Mouse (Mus musculus): ENCODE results near the gene Kcnc3. TPM values are rescaled to one million over a fixed set of nuclear protein-coding genes. Genes with fewer than 3 reads are reported as not detected.
A peak's percentile ranks its signal among the peaks of the same experiment; 100 is the strongest.

Kcnc3 gene
- total and polyA plus RNA-seq, 2 experiments from 2014 or later, result 8.0 to 37.0 TPM

DNA sequence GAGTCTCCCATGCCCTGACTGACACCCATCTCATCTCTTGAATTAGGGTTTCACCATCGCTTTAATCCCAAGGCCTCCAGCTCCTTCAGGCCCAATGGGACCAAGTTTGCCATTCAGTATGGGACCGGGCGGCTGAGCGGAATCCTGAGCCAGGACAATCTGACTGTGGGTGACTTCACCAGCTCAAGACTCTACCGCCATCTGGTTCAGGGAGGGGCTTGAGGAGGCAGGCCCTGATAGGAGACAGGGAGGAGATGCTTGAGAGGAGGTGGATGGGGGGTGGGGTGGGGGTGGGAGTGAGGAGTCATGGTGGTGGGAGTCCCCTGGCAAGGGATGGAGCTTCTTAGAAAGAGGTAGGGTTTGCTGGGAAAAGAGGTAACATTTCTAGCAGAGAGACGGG, 8.8 kb upstream of the Kcnc3 start:
- TF ChIP-seq CTCF (IDR thresholded peaks at IDR 0.05; ENCODE audit: low read depth), result no peak

DNA sequence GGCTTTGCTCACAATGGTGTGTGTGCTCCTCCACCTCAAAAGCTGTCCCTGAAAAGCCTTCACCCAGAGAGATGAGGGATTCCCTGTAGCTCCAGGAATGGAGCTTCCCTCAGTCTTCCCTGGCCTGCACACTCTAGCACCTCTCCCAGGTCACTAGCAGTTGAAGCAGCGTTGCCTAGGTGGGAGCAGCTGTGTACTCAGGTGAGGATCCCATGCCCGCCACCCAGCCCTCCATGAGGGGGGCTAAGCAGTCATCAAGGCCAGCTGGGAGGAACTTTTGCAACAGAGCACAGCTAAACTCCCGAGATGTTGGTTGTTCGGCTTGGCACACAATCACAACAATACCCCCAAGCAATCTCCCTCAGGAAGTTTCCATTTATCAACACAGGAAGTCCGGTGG, 7.8 kb upstream of the Kcnc3 start:
- Histone ChIP-seq H3K36me3 (ENCODE audit: insufficient read depth, low read length) (no peaks in the 10 kb centered on the region), H3K27me3 (ENCODE audit: insufficient read depth, low read length) (no peaks in the 10 kb centered on the region), H3K27ac (no peak overlapping the region), H3K4me2 (ENCODE audit: low read depth, low read length) (no peak overlapping the region), H3K4me1 (ENCODE audit: insufficient read depth, low read length) (peaks cover 6% of the 10 kb centered on the region), H3K9ac (replicated peaks; ENCODE audit: low read length) (no peak overlapping the region), H3K4me3 (ENCODE audit: low read length) (no peak overlapping the region), H3K9me3 (ENCODE audit: low read length) (no peaks in the 10 kb centered on the region)
- no peak for TF ChIP-seq CTCF (IDR thresholded peaks at IDR 0.05; ENCODE audit: low read depth)
- ATAC-seq, result no peak
- 86% methylated on average over 5 of the region's 5 CpGs for WGBS
- DNase-seq (ENCODE audit: low spot score), result no peak

More for the DNA sequence above, 8.8 kb upstream of the Kcnc3 start:
- H3K9me3 ChIP-seq (ENCODE audit: low read length), result no peaks in the 10 kb centered on the region
- no peak overlapping the region for H3K27ac ChIP-seq
- H3K9ac ChIP-seq (replicated peaks; ENCODE audit: low read length), result no peak overlapping the region
- DNase-seq (ENCODE audit: low spot score) (no peak), ATAC-seq (no peak)
- H3K36me3 ChIP-seq (ENCODE audit: insufficient read depth, low read length), result no peaks in the 10 kb centered on the region
- no peaks in the 10 kb centered on the region for H3K27me3 ChIP-seq (ENCODE audit: insufficient read depth, low read length)
- no peak overlapping the region for H3K4me3 ChIP-seq (ENCODE audit: low read length)
- no peak overlapping the region for H3K4me2 ChIP-seq (ENCODE audit: low read depth, low read length)
- WGBS, result 84% methylated on average over 6 of the region's 6 CpGs
- H3K4me1 ChIP-seq (ENCODE audit: insufficient read depth, low read length), result no peaks in the 10 kb centered on the region; the same call in 1 of the 2 replicates

- H3K9ac ChIP-seq (replicated peaks; ENCODE audit: low read length), result no peak overlapping the region
- TF ChIP-seq CTCF (IDR thresholded peaks at IDR 0.05; ENCODE audit: low read depth), result no peak
- H3K4me1 ChIP-seq (ENCODE audit: insufficient read depth, low read length), result peaks cover 11% of the 10 kb centered on the region
- DNase-seq (ENCODE audit: low spot score) (no peak), ATAC-seq (no peak)
- no peak overlapping the region for H3K4me2 ChIP-seq (ENCODE audit: low read depth, low read length)
- no peaks in the 10 kb centered on the region for H3K36me3 ChIP-seq (ENCODE audit: insufficient read depth, low read length)
- H3K4me3 ChIP-seq (ENCODE audit: low read length), result no peak overlapping the region
- H3K27ac ChIP-seq, result no peak overlapping the region
- 89% methylated on average over 1 of the region's 1 CpGs for WGBS
- H3K27me3 ChIP-seq (ENCODE audit: insufficient read depth, low read length), result no peaks in the 10 kb centered on the region
- no peaks in the 10 kb centered on the region for H3K9me3 ChIP-seq (ENCODE audit: low read length)
These were observed 7.3 kb upstream of the Kcnc3 start for GRCm38 (mm10) chr7:44583146-44583545.

DNA sequence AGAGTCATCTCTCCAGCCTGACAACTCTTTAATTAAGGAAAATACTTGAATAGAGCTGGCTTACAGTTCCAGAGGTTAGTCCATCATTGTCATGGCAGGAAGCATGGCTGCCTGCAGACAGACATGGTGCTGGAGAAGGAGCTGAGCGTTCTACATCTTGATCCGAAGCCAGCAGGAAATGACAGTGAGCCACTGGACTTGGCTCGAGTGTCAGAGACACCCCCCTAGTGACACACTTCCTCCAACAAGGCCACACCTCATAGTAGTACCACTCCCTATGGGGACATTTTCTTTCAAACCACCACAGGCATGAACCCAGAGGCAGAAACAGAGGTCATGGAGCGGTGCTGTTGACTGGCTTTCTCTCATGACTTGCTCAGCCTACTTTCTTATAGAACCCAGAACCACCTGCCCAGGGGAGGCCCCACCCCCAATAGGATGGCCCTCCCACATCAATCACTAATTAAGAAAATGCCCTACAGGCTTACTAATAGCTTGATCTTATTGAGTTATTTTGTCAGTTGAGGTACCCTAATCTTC, 6.1 kb upstream of the Kcnc3 start:
- H3K4me3 ChIP-seq (ENCODE audit: low read length), result no peak overlapping the region
- H3K4me1 ChIP-seq (ENCODE audit: insufficient read depth, low read length), result peaks cover 14% of the 10 kb centered on the region
- H3K9me3 ChIP-seq (ENCODE audit: low read length), result no peaks in the 10 kb centered on the region
- no peaks in the 10 kb centered on the region for H3K27me3 ChIP-seq (ENCODE audit: insufficient read depth, low read length)
- no peak overlapping the region for H3K9ac ChIP-seq (replicated peaks; ENCODE audit: low read length)
- H3K27ac ChIP-seq, result no peak overlapping the region
- 77% methylated on average over 4 of the region's 4 CpGs for WGBS
- H3K36me3 ChIP-seq (ENCODE audit: insufficient read depth, low read length), result no peaks in the 10 kb centered on the region
- ATAC-seq (no peak), DNase-seq (ENCODE audit: low spot score) (no peak)
- H3K4me2 ChIP-seq (ENCODE audit: low read depth, low read length), result no peak overlapping the region
- no peak for TF ChIP-seq CTCF (IDR thresholded peaks at IDR 0.05; ENCODE audit: low read depth)

DNA sequence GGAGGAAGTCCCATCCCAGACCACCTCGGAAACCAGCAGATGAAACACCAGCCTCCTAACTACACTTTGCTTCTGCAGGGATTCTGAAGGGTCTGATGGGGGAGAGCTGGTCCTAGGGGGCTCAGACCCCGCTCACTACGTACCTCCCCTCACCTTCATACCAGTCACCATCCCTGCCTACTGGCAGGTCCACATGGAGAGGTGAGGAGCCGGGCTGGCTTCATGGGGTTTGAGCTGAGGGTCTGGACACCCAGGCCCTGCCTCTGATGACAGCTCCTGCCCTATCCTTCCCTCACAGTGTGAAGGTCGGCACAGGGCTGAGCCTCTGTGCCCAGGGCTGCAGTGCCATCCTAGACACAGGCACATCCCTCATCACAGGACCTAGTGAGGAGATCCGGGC, 5.5 kb upstream of the Kcnc3 start:
- Histone ChIP-seq H3K4me2 (ENCODE audit: low read depth, low read length) (no peak overlapping the region), H3K36me3 (ENCODE audit: insufficient read depth, low read length) (no peaks in the 10 kb centered on the region), H3K9me3 (ENCODE audit: low read length) (no peaks in the 10 kb centered on the region), H3K27ac (no peak overlapping the region), H3K4me1 (ENCODE audit: insufficient read depth, low read length) (peaks cover 17% of the 10 kb centered on the region), H3K27me3 (ENCODE audit: insufficient read depth, low read length) (no peaks in the 10 kb centered on the region), H3K9ac (replicated peaks; ENCODE audit: low read length) (no peak overlapping the region), H3K4me3 (ENCODE audit: low read length) (no peak overlapping the region)
- DNase-seq (ENCODE audit: low spot score) (no peak), ATAC-seq (no peak)
- TF ChIP-seq CTCF (IDR thresholded peaks at IDR 0.05; ENCODE audit: low read depth), result no peak
- 88% methylated on average over 6 of the region's 6 CpGs for WGBS

DNA sequence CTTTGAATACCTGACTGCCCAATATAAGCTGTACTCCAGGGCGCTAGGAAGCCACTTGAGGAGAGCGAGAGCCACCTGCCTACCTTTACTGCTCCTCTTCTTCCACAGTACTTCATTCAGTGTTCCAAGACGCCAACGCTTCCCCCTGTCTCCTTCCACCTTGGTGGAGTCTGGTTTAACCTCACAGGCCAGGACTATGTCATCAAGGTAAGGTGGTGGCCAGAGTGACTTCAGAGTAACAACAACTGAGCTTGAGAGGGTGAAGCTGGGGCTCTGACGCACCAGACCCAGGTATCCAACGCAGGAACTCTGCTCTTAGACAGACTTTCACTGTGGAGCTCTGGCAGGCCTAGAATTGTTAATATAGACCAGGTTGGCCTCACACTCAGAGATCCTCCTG, 4.9 kb upstream of the Kcnc3 start:
- no peak for ATAC-seq
- Histone ChIP-seq H3K9ac (replicated peaks; ENCODE audit: low read length) (no peak overlapping the region), H3K4me2 (ENCODE audit: low read depth, low read length) (no peak overlapping the region), H3K27me3 (ENCODE audit: insufficient read depth, low read length) (no peaks in the 10 kb centered on the region), H3K27ac (no peak overlapping the region), H3K4me1 (ENCODE audit: insufficient read depth, low read length) (peaks cover 17% of the 10 kb centered on the region), H3K9me3 (ENCODE audit: low read length) (no peaks in the 10 kb centered on the region), H3K36me3 (ENCODE audit: insufficient read depth, low read length) (no peaks in the 10 kb centered on the region), H3K4me3 (ENCODE audit: low read length) (no peak overlapping the region)
- no peak for DNase-seq (ENCODE audit: low spot score)
- WGBS, result 96% methylated on average over 6 of the region's 6 CpGs
- no peak for TF ChIP-seq CTCF (IDR thresholded peaks at IDR 0.05; ENCODE audit: low read depth)

DNA sequence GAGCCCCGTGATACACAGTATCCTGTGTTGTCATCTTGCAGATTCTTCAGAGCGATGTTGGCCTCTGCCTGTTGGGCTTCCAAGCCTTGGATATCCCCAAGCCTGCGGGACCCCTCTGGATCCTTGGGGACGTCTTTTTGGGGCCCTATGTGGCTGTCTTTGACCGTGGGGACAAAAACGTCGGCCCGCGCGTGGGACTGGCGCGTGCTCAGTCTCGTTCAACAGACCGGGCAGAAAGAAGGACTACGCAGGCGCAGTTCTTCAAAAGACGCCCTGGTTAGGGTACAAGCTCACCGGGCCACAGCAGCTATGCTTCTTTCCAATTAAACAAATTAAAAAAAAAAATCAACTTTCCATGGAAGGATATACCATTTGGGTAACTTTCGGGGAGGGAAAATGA, 3.9 kb upstream of the Kcnc3 start:
- Histone ChIP-seq H3K4me2 (ENCODE audit: low read depth, low read length) (peak overlapping the region; percentile 89), H3K4me1 (ENCODE audit: insufficient read depth, low read length) (peaks cover 21% of the 10 kb centered on the region), H3K27me3 (ENCODE audit: insufficient read depth, low read length) (no peaks in the 10 kb centered on the region), H3K36me3 (ENCODE audit: insufficient read depth, low read length) (no peaks in the 10 kb centered on the region), H3K27ac (peak overlapping the region; percentile 64; the same call in 1 of the 2 replicates), H3K4me3 (ENCODE audit: low read length) (peak overlapping the region; percentile 40), H3K9me3 (ENCODE audit: low read length) (no peaks in the 10 kb centered on the region), H3K9ac (replicated peaks; ENCODE audit: low read length) (peak overlapping the region; percentile 39; the same call in 1 of the 2 replicates)
- 11% methylated on average over 19 of the region's 19 CpGs for WGBS
- DNase-seq (ENCODE audit: low spot score) (peak; percentile 80), ATAC-seq (no peak)
- TF ChIP-seq CTCF (IDR thresholded peaks at IDR 0.05; ENCODE audit: low read depth), result no peak

Data from hindbrain, postnatal 0 days (tissue).